Mouse (Mus musculus): ENCODE data around the gene 1700010I14Rik. TPM values are rescaled to one million over a fixed set of nuclear protein-coding genes. Genes with fewer than 3 reads are reported as not detected.

Gene 1700010I14Rik
- polyA plus RNA-seq, 1 experiment from 2014 or later = 2.3 TPM

GRCm38 (mm10) chr17:9052441-9052980, 64.4 kb downstream of the 1700010I14Rik start:
- H3K4me2 ChIP-seq (replicated peaks; ENCODE audit: low read depth, low read length) = no peak overlapping the region
- no peak overlapping the region for H3K4me3 ChIP-seq (ENCODE audit: low read length)
- H3K36me3 ChIP-seq (ENCODE audit: insufficient read depth, low read length) = no peaks in the 10 kb centered on the region
- 81% methylated on average over 13 of the region's 13 CpGs for WGBS
- H3K4me1 ChIP-seq (ENCODE audit: insufficient read depth, low read length) = no peaks in the 10 kb centered on the region
- H3K27me3 ChIP-seq (ENCODE audit: insufficient read depth, low read length) = no peaks in the 10 kb centered on the region
- H3K9me3 ChIP-seq (ENCODE audit: low read length) = no peaks in the 10 kb centered on the region
- no peak overlapping the region for H3K9ac ChIP-seq (replicated peaks; ENCODE audit: low read length)
- no peak overlapping the region for H3K27ac ChIP-seq (ENCODE audit: low read length)
- no peak for ATAC-seq (ENCODE audit: low FRiP score, low TSS enrichment)

DNA sequence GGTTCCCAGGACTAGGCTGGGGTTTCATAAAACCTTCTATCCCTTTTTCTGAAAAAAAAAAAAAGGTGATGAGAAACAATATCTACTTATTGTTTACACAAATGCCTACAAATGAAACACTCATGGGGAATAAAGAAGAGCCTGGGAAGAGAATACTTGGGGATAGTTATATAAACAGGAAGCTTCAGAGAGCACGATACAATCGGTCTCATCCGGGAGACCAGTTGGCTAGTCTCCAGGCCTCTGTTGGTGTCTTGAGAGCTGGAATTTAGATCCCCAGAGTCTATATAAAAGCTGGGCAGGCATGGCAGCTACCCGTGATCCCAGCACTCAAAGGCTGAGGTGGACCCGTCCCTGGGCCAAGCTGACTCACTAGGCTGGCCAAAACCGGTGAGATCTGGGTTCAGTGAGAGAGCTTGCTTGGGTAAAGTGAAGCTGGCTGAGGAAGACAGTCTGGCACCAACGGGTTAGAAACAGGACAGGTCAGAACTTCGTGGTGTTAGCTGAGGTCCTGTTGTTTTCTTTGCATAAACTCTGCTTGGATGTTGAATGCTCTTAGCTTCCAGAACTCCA, 71.3 kb downstream of the 1700010I14Rik start:
- H3K4me2 ChIP-seq (replicated peaks; ENCODE audit: low read depth, low read length) = no peak overlapping the region
- H3K27ac ChIP-seq (ENCODE audit: low read length) = no peak overlapping the region
- H3K36me3 ChIP-seq (ENCODE audit: insufficient read depth, low read length) = no peaks in the 10 kb centered on the region
- no peak for ATAC-seq (ENCODE audit: low FRiP score, low TSS enrichment)
- no peak overlapping the region for H3K9ac ChIP-seq (replicated peaks; ENCODE audit: low read length)
- H3K4me1 ChIP-seq (ENCODE audit: insufficient read depth, low read length) = no peaks in the 10 kb centered on the region
- no peaks in the 10 kb centered on the region for H3K27me3 ChIP-seq (ENCODE audit: insufficient read depth, low read length)
- 74% methylated on average over 8 of the region's 8 CpGs for WGBS
- H3K9me3 ChIP-seq (ENCODE audit: low read length) = no peaks in the 10 kb centered on the region
- no peak overlapping the region for H3K4me3 ChIP-seq (ENCODE audit: low read length)
